Mouse (Mus musculus) adipose tissue, adult 10 weeks (tissue): ENCODE data around the gene Slc7a8. TPM values are rescaled to one million over a fixed set of nuclear protein-coding genes. Genes with fewer than 3 reads are reported as not detected.

Source experiments
- polyA plus RNA-seq: library from polyadenylated mRNA; stranded (reverse); fragments of 350-450 nt; fragmentation: Illumina TruSeq; extraction: RNeasy Lipid Tissue Mini Kit (QIAGEN cat#74804); gene quantifications from one replicate; pipeline ENCODE4 v1.2.3, GENCODE M21; 2014; ENCODE audit warnings: low read depth, low replicate concordance

The Slc7a8 gene
- 45.5 TPM for polyA plus RNA-seq

GRCm38 (mm10) chr14:54781610-54782365 lies at the start of gene Slc7a8:
TSS of gene Slc7a8 (minus strand) at chr14:54781946.

GRCm38 (mm10) chr14:54813991-54814390 lies 32.2 kb upstream of the Slc7a8 start, which contains the start of gene Rnf212b:
TSS of gene Rnf212b (plus strand) at chr14:54814141.

GRCm38 (mm10) chr14:54712074-54712473 lies 69.7 kb downstream of the Slc7a8 start, which contains the start of gene Cebpe:
TSS of gene Cebpe (minus strand) at chr14:54712174.

GRCm38 (mm10) chr14:54698733-54699132 lies 83.0 kb downstream of the Slc7a8 start, which contains the start of gene Gm29776:
TSS of gene Gm29776 (minus strand) at chr14:54698833.

GRCm38 (mm10) chr14:54686522-54687143 lies 95.1 kb downstream of the Slc7a8 start, which contains the start of gene Acin1:
TSS of gene Acin1 (minus strand) at chr14:54686931.

GRCm38 (mm10) chr14:54686063-54686521 lies 95.7 kb downstream of the Slc7a8 start, which contains the start of gene 1700123O20Rik:
TSS of gene 1700123O20Rik (plus strand) at chr14:54686216.

Other genes with a start within 250 kb of the Slc7a8 start
- 59.7 TPM for gene Haus4, start 227.3 kb downstream of the Slc7a8 start, polyA plus RNA-seq
- 27.0 TPM for gene Ajuba, start 204.4 kb downstream of the Slc7a8 start, polyA plus RNA-seq
- gene 4931414P19Rik, start 176.0 kb downstream of the Slc7a8 start, polyA plus RNA-seq = 5.2 TPM
- 157 TPM for gene Psmb5, start 163.9 kb downstream of the Slc7a8 start, polyA plus RNA-seq
- gene Psmb11, start 160.5 kb downstream of the Slc7a8 start, polyA plus RNA-seq = not detected
- not detected for gene Gm17606, start 141.0 kb downstream of the Slc7a8 start, polyA plus RNA-seq
- 3.1 TPM for gene Cdh24, start 140.6 kb downstream of the Slc7a8 start, polyA plus RNA-seq
- gene 1700123O20Rik, start 95.7 kb downstream of the Slc7a8 start, polyA plus RNA-seq = 32.2 TPM
- 139 TPM for gene Acin1, start 95.0 kb downstream of the Slc7a8 start, polyA plus RNA-seq
- gene Gm29776, start 83.1 kb downstream of the Slc7a8 start, polyA plus RNA-seq = 0.12 TPM
- gene Cebpe, start 69.8 kb downstream of the Slc7a8 start, polyA plus RNA-seq = 0.51 TPM
- gene Rnf212b, start 32.2 kb upstream of the Slc7a8 start, polyA plus RNA-seq = 0.58 TPM
- 8.6 TPM for gene Homez, start 89.0 kb upstream of the Slc7a8 start, polyA plus RNA-seq
- 28.9 TPM for gene Ppp1r3e, start 95.6 kb upstream of the Slc7a8 start, polyA plus RNA-seq
- 68.7 TPM for gene Bcl2l2, start 101.4 kb upstream of the Slc7a8 start, polyA plus RNA-seq
- 1.2 TPM for gene Gm20521, start 101.5 kb upstream of the Slc7a8 start, polyA plus RNA-seq
- 308 TPM for gene Pabpn1, start 110.6 kb upstream of the Slc7a8 start, polyA plus RNA-seq
- gene Slc22a17, start 131.2 kb upstream of the Slc7a8 start, polyA plus RNA-seq = 37.1 TPM
- 8.2 TPM for gene Efs, start 144.2 kb upstream of the Slc7a8 start, polyA plus RNA-seq
- gene Il25, start 150.7 kb upstream of the Slc7a8 start, polyA plus RNA-seq = not detected
- gene Cmtm5, start 154.3 kb upstream of the Slc7a8 start, polyA plus RNA-seq = 0.63 TPM
- not detected for gene Myh6, start 185.0 kb upstream of the Slc7a8 start, polyA plus RNA-seq
- not detected for gene Gm17428, start 195.0 kb upstream of the Slc7a8 start, polyA plus RNA-seq
- 0.22 TPM for gene Myh7, start 212.7 kb upstream of the Slc7a8 start, polyA plus RNA-seq
- gene Ngdn, start 233.5 kb upstream of the Slc7a8 start, polyA plus RNA-seq = 32.8 TPM